Mouse (Mus musculus) retina, embryonic 14.5 days (tissue): ENCODE data around the gene Sirt1.
"Not testable (repeated sequence)": the region's sequence is repeated elsewhere in the genome, so short reads cannot be mapped to it uniquely, and the experiment has no call there.

Source experiments
- DNase-seq: peaks from one replicate; pipeline ENCODE4 v3.0.0-alpha.2; 2015; ENCODE audit warnings: low spot score

The Sirt1 gene

DNA sequence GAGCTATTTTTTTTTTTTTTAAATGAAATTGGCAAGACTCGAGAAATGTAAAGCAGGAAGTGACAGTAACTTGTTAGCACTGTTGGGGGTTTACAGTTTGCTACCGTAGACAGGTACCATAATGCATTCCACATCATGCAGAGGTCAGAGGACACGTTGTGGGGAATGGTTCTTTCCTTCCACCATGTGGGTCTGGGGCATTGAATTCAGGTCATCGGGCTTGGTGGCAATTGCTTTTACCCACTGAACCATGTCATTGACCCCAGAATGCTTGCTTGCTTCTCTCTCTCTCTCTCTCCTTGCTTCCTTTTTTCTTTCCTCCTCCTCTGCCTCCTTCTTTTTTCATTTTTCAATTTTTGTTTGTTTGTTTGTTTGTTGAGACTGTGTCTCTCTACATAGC is 7.4 kb upstream of the Sirt1 start:
- DNase-seq, result peak; percentile 69

DNA sequence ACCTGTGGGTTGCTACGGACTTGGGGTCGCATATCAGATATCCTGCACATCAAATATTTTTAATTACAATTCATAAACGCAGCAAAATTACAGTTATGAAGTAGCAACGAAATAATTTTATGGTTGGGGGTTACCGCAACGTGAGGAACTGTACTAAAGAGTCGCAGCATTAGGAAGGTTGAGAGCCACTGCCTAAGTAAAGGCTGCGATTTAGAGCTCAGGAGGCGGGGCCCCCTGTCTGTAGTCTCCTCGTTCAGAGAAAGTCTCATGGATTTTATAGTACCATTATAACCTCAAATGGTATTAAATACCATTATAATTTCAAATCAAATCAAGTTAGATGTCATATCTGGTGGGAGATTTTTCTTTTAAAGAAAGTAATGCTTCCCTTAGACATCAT is 5.5 kb upstream of the Sirt1 start:
- peak; percentile 39 for DNase-seq

DNA sequence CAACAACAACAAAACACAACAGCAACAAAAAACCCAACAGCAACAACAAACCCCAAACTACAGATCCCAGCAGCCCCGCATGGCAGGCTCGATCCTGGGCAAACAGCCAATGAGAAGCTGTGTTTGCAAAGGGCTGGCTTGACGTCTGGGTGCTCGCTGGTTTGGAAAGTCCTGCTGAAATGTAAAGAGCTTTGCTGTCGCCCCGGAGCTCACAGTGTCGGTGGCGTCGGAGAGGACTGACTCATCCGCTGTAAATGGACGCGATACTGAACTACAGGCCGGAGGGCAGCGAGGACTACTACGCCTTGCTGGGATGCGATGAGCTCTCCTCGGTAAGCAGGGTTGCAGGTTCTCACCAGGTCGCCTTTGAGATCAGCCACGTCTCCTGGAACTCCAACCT is 4.9 kb upstream of the Sirt1 start:
- peak; percentile 85 for DNase-seq

DNA sequence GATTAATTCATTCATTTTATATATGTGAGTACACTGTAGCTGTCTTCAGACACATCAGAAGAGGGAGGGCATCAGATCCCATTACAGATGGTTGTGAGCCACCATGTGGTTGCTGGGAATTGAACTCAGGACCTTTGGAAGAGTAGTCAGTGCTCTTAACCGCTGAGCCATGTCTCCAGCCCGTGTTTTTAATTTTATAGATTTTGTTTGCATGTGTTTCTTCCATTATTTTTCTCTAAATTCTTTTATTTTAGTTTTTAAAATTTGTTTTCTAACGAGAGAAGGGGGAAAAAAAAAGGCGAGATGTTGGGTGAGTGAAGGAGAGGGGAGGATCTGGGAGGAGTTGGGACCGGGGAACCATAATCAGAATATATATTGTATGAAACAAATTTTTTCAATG is 4.4 kb upstream of the Sirt1 start:
- DNase-seq, result not testable (repeated sequence)

DNA sequence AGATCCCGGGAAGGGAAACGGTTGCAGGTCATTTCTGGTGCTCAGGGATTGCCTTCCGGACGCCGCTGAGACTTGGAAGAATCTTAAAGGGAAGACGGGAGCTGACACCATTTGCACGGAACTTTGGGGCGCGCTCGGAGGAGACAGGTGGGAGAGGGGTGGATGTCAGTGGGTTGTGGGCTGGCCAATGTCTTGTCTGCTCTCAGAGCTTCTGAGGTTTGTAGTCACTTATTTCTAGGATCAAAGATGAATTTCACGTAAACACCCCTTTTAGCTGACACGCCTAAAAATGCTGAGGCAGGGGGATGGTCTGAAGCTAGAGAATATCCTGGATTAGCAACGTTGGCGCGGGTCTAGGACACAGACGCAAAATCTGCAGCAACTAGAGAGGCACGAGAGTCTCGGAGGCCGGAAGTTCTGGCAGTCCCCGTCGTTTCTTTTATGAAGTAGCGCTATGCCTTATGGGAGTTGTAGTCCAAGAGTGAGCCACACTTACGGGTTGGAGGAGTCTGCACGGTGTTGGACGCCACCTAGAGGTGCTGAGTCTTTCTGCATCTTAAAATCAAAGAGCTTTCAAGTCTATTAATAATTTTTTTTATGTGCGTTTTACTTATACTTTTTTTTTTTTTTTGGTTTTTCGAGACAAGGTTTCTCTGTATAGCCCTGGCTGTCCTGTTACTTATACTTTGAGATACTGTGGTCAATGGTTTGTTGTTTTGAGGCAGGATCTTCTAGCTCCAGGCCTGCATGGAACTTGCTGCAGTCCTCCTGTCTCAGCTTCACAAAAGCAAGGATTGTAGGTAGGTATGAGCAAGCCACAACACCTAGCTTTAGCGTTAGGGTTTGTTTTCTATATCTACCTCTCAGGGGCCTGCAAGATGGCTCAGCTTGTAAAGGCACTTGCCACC is 1.1 kb upstream of the Sirt1 start, which contains the start of gene Dnajc12:
Gene Dnajc12, plus strand, starts transcription at position 72 of the 908 bp plus-strand sequence.
- peak; percentile 98 for DNase-seq

DNA sequence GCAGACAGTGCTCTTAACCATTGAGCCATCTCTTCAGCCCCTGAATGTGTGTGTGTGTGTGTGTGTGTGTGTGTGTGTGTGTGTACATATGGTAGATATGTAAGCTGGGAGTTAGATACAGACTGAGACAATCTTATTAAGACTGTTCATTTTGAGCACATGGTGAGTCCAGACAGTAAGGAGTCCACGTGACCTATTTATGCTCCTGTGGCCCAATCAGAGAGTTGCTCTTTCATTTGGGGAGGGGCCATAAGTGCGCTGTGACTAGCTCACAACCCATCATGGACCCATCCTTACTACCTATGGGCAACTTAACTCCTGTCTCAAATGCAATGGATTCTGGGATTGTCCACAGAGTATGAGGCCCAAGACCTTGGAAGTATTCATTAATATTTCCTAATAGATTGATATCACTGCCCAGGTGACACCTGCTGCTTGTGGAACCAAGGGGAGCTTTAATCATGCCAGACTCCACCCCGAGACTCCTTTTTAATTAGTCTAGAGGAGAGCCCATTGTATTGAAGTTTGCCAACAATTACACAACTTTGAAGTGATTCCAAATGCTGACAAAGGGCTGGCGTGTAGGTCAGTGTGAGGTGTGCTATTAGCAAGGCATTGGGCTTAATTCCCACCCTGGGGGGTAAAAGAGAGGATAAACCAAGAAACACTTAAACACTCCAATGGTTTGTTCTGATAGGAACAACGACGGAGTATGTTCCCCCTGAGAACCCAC is 2.4 kb downstream of the Sirt1 start:
- DNase-seq, result no peak

DNA sequence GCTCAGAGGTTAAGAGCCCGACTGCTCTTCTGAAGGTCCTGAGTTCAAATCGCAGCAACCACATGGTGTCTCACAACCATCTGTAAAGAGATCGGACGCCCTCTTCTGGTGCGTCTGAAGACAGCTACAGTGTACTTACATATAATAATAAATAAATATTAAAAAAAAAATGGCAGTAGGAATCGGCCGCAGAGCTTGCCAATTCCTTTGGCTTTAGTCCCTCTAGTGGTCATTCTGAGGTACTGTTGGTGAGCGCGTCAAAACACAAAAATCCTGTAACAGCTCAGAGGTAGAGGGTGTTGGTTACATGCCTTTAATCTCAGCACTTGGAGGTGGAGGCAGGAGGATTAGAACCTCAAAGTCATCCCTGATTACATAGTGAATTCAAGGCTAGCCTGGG is 4.0 kb downstream of the Sirt1 start:
- peak; percentile 88 for DNase-seq

DNA sequence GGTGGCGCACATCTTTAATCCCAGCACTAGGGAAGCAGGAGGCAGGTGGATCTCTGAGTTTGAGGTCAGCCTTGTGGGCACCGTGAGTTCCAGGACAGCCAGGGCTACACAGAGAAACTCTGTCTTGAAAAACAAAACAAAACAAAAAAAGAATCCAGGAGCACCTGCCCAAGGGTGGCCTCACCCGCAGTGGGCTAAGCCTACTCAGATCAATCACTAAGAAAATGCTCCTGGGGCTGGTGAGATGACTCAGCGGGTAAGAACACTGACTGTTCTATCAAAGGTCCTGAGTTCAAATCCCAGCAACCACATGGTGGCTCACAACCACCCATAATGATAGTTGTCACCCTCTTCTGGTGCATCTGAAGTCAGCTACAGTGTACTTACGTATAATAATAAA is 5.2 kb downstream of the Sirt1 start:
- DNase-seq, result no peak

DNA sequence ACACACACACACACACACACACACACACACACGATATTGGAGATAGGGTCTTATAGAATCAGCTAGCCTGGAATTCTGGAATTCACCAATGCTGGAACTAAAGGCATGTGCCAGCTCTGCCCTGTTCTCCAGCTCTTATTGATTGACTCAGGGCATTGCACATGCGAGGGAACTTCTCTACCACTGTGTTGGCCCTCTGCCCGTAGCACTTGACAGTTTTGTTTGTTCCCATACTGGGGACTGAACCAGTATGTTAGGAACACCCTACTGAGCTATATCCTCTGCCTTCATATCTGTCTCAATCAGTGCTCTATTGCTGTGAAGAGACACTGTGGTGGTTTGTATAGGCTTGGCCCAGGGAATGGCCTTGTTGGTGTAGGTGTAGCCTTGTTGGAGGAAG is 13.5 kb downstream of the Sirt1 start:
- no peak for DNase-seq

DNA sequence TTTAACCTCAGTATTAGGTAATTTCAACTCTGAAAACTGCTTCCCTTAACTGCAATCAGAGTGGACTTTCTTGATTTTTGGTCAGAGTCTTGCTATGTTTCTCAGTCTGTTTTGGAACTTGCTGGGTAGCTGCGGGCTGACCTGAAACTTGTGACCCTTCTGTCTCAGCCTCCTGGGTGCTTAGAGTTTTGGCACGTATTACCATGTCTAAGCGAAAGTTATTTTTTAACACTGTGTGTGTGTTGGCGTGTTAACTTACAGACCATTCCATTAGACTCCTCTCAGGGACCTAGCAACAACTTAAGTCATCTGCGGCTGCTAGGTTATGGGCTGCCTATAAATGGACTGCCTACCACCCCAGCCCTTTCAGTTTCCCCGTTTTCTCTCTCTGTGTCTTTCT is 14.1 kb downstream of the Sirt1 start:
- DNase-seq, result no peak

DNA sequence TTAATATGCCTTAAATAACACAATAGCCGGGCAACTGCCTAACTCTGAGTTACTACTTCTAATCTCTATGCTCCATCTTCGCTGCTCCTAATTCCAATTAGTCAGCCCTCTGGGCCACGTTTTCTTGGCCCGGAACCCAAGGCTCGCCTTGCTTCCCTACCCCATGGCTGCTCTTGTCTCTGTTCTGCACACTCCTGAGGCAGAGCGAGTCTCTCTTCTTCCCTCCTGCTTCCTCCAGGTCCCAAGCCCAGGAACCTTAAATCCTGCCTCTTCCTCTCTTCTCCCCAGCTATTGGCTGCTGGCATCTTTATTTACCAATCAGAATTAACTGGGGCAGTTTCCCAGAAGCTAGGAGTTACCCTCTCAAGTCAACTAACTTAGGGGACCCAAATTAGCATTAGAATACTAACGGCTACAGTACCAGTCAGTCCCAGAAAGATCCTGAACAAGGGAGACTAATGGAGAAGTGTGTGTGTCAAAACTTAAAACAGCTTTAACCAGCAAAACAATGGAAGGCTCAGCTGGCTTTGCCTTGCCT is 15.5 kb downstream of the Sirt1 start:
- peak; percentile 32 for DNase-seq

DNA sequence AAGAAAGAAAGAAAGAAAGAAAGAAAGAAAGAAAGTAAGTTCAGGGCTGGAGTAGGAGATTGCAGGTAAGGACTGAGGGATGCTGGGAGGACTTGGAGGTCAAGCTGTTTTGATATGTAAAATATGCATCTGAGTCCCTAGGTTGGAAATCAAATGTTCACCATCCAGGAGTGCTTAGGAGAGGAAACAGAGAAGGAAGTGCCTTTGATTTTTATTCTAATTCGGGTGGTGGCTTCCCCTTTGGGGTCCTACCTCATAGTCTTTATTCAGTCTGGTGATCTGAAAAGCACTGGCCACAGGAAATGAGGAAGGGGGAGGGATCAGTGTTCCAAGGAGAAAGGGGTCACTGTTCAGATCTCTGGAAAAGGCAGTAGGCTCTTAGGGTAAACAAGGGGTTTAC is 21.0 kb downstream of the Sirt1 start:
- DNase-seq, result no peak

DNA sequence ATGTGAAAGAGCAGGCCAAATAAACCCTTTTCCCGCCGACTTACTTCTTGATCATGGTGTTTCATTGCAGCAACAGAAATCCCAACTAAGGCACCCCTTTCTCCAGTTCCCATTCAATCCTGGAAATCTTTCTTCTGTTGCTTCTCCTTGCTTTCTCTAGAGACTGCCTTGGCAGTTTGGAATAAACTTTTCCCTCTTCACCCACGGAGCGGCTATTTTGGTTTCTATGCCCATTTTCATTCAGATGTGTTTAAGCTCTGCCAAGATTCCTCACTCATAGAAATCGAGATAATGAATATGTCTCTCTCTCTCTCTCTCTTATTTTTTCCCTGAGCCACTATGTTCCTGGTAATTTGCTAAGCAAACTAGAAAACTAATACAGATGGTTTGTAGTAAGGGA is 29.4 kb downstream of the Sirt1 start:
- no peak for DNase-seq

DNA sequence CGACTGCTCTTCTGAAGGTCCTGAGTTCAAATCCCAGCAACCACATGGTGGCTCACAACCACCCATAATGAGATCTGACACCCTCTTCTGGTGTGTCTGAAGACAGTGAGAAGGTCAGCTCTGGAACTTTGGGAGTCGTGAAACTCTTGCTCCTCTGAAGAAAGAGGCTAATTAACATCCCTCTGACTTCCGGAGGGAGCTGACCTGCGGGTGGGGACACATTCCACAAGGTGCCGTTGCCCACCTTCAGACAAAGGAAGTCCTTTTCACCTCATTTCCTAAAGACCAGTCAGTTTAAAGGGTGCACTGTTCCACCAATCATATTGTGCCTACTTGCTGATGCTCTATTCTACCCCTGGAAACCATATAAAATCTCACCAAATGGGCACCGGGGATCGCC is 30.4 kb downstream of the Sirt1 start:
- not testable (repeated sequence) for DNase-seq

DNA sequence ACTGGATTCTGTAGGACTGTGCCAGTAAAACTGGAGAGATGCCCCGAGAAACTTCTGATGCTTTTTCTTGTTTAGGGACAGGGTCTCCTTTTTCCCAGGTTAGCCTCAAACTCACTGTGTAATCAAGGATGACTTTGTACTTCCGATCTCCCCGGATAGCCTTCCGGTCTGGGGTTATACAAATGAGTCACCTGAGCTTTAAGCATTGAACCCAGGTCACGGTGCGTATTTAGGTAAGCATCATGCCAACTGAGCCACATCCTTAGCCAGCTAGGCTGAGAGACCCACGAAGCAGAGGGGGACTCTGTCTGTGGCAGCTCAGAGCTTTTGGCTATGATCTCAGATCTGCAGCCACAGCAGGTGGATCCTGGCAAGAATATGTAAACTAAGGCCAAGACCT is 30.8 kb downstream of the Sirt1 start:
- DNase-seq, result no peak

DNA sequence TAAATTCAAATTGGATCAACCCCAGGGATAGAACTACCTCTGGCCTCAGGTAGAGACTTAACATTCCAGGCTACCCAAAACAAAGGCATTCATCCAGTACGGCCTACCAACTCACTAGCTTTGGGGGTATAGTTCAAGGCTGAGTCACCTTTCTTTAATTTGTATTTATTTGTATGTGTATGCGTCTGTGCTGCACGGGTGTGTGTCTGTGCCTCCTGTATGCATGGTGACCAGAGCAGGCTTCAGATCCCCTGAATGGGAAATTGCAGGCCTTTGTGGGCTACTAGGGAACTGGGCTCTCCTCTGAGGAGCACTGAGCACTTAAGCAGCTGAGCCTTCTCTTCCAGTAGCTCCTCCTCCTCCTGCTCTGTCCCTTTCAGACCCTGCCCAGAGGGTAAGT is 33.2 kb downstream of the Sirt1 start:
- no peak for DNase-seq

DNA sequence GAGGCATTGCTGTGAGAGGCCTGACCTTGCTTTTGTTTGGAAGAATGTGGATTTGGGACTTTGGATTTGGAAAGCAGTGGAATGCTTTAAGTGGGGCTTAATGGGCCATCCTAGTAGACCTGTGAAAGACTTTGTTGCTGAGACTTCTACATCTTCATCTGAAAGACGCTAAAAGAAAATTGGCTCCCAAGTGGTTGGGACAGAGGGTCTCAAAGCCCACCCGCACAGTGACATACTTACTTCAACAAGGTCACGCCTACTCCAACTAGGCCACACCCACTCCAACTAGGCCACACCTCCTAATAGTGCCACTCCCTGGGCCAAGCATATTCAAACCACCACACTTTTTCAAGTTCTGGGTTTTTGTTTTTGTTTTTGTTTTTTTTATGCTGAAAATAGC is 36.8 kb downstream of the Sirt1 start:
- no peak for DNase-seq

DNA sequence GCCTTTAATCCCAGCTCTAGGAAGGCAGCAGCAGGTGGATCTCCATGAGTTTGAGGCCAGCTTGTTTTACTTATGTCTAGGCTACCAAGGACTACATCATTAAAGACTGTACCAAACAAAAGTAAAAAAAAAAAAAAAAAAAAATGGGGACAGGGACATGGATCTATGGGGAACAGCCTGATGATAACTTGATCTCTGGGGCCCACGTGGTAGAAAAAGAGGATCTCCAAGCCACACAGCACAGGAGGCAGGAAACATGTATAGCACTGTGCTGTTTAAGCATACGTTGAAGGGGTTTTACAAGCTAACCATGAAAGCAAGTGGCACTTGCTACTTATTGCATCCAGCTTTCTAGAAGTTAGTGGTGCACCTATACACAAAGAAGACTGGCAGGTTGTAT is 40.2 kb downstream of the Sirt1 start:
- DNase-seq, result no peak

DNA sequence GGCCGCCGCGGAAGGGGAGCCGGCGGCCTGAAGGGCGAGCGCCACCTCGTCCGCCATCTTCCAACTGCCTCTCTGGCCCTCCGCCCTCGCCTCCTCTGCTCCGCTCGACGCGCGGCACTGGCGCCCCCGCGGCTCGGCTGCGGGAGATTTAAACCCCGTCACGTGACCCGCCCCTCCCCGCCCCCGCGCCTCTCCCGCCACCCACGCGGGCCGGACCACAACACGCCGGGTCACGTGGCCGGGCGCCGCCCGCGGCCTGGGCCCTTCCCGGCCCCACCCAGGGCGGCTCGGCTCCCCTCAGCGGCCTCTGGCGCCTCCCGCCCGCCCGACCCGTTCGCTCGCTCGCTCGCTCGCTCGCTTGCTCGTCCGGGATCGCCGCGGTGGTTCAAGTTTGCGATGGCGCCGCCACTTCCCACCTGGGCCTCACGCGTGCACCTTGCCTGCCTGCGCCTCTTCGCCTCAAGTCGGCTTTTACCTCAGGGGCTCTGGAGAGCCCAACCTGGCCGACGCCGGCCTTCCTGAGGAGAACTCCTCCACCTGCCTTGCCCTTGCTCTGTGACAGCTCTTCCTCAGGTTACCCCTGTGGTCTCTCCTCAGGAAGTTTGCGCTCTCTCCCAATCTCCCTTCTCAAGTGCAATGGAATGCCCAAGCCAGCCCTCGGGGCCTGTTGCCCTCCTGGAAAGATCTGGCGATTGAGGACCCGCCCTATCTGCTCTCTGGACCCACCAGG is 42.4 kb downstream of the Sirt1 start:
- peak; percentile 90 for DNase-seq

DNA sequence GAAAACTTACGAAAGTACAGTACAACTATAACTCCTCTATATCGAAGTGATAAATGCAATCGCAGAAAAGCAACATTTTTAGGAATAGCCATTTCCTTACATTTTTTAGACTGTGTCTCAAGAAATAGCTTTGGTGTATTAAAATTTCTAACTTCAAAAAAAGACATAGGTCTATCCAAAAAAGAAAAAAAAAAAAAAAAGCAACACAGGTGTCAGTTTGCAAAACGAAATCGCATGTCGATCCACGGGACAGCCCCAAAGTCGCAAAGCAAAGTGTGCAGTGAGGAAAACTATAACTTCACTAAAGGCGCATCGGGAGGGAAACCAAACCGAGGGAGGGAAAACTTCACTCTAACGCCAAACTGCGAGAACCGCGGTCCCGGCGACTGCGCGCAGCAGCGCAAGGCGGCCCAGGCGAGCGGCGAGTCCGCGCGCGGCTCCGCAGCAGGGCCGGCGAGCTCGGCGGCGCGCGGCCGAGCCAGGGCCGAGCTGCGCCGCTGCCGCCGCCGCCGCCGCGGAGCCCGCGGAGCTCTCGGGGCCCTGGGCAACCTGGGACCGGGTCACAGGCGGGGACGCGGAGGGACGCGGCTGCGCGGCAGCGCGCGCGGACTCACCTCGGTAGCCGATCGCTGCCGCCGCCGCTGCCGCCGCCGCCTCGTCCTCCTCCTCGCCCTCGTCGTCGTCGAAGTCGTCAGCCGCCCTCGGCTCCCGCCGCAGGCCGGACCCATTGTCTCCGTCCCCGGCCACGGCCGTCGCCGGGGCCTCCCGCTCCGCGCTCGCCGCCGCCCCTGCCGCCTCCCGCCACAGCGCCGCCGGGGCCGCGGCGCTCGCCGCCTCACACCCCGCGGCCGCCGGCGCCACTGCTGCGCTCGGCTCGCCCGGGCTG is 43.3 kb downstream of the Sirt1 start:
- peak; percentile 71 for DNase-seq

DNA sequence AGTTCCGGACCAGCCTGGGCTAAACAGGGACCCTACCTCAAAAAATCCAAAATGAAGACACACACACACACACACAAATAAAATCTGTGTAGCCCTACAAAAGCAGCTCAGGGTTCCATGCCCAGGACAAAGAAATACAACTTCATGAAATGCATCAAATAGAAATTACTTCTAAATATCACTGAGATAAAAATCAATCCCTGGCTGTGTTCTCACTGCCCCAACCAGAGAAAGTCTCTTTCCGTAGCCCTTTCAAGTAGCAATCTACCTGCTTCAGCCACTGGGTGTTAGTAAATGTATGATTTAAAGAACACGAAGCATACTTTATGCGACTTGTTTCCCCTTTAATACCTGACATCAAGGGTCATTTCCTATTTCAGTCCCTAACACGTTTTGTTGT is 44.2 kb downstream of the Sirt1 start:
- DNase-seq, result no peak
